Mouse (Mus musculus): ENCODE data around the gene Saysd1.

Gene Saysd1

GRCm38 (mm10) chr14:20138484-20139355 is at the start of gene Saysd1:
Gene Saysd1, minus strand, starts transcription at chr14:20138534.
- DNase-seq (ENCODE audit: low read depth, low spot score), result no peak

- DNase-seq (ENCODE audit: low read depth, low spot score), result no peak
Observed at GRCm38 (mm10) chr14:20185426-20185825, 47.1 kb upstream of the Saysd1 start.

GRCm38 (mm10) chr14:20183701-20184100 is 45.4 kb upstream of the Saysd1 start:
- no peak for DNase-seq (ENCODE audit: low read depth, low spot score)

DNA sequence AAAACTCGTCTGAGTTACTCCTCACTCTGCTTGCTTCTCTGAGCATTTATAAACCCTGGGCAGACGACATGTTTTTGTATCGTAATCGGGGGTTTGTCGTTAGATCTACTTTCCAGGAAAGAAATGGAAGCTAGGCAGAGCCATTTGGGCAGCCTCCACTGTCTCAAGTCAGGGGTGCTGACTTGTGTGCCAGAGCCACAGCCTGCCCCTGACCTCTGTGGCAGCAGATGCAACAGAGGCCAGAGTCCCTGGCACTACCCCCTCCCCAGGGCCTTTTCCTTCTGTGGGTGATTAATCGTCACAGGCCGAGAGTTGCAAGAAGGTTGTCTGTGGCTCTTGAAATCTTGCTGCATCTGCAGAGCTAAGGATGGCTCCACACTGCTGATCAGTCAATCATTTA is 44.3 kb upstream of the Saysd1 start:
- DNase-seq (ENCODE audit: low read depth, low spot score), result no peak

DNA sequence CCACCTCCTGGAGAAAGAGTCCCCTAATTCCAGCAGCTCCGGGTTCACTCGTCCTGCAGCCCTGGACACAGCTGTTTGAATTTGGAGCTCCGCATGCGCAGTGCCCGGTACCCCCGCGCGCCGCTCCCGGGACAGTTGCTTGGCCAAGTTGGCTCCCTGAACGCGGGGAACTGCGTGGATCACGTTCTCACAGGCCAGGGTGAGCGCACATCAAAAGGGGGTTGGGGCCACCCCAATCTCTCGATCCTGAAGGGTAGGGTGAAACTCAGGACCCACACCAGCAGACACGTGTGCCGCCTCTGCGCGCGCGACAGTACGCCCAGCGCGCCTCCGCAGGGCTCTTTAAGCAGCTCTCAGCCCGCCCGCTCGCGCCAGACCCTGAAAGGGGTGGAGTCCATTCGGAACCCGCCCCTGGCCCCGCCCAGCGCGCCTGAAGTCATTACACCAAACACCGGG is 43.2 kb upstream of the Saysd1 start, which contains the start of gene Kcnk5:
Gene Kcnk5 (minus strand): TSS at position 344 of the 456 bp plus-strand sequence.
- peak; percentile 87 for DNase-seq (ENCODE audit: low read depth, low spot score)

DNA sequence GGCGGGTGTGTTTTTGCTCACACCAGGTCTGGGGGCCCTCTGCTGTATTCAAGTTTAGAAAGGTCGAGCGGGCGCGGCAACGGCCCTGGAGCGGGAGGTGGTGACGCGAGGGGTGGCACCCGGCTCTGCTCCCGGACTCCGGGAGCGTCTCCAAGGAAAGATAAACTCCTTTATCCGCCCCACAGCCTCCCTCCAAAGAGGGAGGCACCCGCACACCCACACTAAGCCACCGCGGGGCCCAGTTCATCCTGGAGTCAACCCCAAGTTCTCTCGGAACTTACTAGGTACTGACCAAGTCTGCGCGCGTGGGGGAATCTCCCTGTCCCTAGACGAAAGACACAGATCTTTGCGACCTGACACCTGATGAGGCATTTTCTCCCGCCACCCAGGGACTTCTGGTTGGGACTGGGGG is 42.4 kb upstream of the Saysd1 start:
- DNase-seq (ENCODE audit: low read depth, low spot score), result peak; percentile 64

GRCm38 (mm10) chr14:20180304-20180703 is 42.0 kb upstream of the Saysd1 start:
- no peak for DNase-seq (ENCODE audit: low read depth, low spot score)

DNA sequence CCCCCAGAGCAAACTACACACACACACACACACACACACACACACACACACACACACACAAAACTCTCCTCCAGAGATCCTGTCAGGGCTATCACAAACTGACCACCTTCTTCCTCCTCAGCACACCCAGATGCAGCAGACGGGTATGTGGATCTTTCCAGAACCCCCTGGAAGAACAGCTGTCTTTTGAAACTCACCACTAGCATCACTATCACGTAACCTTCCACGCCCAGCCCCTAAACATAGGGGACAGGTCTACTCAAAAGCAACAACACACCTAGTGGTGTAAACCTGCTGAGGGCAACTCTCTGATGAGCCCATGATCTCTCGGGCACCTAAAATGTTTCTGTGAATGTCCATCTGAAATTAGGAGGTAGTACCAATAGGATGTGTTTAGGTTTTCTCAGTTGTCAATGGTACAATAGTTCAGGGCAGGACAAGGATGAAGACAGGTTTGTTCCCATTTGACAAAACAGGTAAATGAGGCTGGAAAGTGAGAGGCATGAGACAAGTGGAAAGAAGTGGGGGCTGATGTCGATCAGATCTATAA is 41.5 kb upstream of the Saysd1 start:
- DNase-seq (ENCODE audit: low read depth, low spot score), result peak; percentile 30

DNA sequence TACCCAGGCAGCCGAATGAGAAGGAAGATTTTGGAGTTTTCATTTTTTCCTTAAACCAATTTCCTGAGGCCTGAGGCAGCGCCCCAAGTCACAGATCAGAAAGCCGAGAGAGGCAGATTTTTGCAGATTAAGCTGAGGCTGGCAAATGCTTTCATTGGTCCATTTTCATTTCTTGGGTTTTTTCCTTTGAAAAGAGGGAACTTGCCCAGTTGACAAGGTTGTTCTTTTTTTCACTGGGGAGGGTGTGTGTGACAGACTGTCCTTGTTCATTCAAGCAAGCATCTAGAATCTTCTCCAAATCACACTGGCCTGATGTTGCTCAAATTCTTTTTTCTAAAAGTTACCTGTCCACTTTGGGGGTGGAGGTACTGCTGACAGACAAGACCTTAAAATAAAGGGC is 40.7 kb upstream of the Saysd1 start:
- DNase-seq (ENCODE audit: low read depth, low spot score), result no peak

DNA sequence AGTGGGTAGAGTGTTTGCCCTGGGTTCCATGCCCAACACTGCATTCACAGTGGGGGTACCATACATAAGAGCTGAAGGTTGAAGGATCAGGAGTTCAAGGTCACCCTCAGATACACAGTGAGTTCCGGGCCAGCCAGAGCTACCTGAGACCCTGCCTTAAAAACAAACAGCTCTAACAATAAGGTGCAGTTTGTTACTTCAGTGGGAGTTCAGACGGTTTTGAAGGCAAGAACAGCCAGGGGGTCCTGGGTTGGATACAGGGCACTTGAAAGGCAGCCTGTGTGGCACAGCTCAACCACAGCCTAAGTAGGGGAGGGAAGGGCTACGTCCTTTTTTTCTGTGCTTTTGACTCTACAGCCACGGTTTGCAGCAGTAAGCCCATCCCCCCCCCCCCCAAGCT is 40.3 kb upstream of the Saysd1 start:
- DNase-seq (ENCODE audit: low read depth, low spot score), result no peak

- DNase-seq (ENCODE audit: low read depth, low spot score), result no peak
Observed at GRCm38 (mm10) chr14:20177494-20178123, 39.3 kb upstream of the Saysd1 start.

DNA sequence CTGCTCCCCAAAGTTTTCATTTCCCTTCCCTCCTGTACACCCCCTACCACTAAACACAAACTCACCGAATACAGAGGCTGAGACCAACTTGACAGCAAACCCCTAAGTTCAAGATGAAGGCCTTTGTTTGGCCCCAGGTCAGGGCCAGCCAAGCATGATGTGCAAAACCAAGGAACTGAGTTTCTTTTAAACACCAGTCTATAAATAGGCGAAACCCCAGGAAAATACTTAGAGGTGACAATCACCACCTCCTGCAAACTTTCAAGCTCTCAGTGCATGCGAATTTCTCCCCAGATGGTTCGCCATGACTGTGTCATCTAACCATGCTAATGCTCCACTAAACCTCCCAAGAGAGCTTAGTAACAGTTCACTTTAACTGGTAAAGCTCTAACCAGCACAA is 37.4 kb upstream of the Saysd1 start:
- no peak for DNase-seq (ENCODE audit: low read depth, low spot score)

DNA sequence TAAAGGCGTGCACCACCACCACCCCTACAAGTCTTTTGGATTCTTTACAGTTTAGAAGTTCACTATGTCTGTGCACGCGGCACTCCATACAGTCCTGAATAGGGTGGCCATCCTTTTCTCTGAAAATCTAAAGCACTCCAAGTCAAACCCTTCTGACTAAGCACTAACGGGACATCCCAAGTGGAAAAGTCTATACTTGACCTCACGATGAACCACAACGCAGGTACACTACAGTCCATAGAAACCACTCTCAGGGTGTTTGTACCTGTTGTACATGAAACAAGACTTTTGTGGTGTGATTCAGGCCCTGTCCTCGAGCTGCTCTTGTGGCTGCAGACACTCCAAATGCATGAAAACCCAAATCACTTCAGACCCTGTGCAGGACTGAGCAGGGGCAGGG is 36.8 kb upstream of the Saysd1 start:
- no peak for DNase-seq (ENCODE audit: low read depth, low spot score)

GRCm38 (mm10) chr14:20174696-20175095 is 36.4 kb upstream of the Saysd1 start:
- no peak for DNase-seq (ENCODE audit: low read depth, low spot score)

- DNase-seq (ENCODE audit: low read depth, low spot score), result no peak
Observed at GRCm38 (mm10) chr14:20173873-20174490, 35.6 kb upstream of the Saysd1 start.

DNA sequence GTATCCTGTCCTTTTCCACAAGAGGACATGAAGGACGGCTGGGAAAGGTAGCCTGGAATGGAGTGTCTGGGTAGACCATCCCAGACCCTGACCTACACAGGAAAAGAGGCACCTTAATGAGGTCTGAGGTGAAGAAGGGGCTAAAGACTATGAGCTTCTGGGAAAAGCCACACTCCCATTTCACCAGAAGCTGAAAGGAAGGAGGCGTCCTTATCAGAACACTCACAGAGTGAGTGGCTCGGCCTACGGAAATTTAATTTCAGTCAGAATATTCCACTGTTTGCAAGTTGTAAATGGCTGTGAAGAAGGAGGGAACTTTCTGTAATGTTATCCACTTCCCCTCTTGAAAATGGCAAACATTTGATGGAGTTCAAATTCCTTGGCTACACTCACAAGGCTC is 34.6 kb upstream of the Saysd1 start:
- DNase-seq (ENCODE audit: low read depth, low spot score), result no peak

- no peak for DNase-seq (ENCODE audit: low read depth, low spot score)
Observed at GRCm38 (mm10) chr14:20172509-20172908, 34.2 kb upstream of the Saysd1 start.

- no peak for DNase-seq (ENCODE audit: low read depth, low spot score)
Observed at GRCm38 (mm10) chr14:20171840-20172239, 33.5 kb upstream of the Saysd1 start.

DNA sequence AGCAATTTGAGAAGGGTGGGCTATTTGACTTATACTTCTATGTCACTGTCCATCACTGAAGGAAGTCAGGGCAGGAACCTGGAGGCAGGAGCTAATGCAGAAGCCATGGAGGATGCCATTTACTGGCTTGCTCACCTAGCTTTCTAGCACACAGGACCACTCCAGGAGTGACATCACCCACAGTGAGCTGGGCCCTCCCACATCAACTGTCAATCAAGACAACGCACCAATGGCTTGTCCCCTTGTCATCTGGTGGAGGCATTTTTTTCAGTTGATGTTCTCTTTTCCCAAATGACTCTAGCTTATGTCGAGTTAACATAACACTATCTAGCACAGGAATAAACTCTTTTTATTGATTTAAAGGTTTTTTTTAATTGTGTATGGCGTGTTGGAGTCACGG is 30.9 kb upstream of the Saysd1 start:
- DNase-seq (ENCODE audit: low read depth, low spot score), result no peak

DNA sequence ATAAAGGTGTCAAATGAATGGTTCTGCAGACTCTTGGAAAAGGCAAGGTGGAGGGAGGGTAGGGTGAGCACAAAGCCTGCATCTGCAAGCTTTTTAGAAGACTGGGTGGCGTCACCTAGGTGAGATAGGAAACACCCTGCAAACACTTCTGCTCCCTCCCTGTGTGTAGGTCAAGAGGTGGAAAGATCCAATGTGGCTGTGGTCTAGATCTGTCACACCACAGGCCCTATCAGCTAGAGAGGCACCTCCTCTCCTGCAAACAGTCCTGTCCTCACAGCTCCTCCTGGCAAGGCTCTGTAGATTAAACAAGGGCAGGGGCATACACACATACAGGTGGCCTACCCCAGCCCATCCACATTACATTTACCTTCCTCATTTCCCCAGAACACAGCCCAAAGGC is 30.1 kb upstream of the Saysd1 start:
- DNase-seq (ENCODE audit: low read depth, low spot score), result no peak

DNA sequence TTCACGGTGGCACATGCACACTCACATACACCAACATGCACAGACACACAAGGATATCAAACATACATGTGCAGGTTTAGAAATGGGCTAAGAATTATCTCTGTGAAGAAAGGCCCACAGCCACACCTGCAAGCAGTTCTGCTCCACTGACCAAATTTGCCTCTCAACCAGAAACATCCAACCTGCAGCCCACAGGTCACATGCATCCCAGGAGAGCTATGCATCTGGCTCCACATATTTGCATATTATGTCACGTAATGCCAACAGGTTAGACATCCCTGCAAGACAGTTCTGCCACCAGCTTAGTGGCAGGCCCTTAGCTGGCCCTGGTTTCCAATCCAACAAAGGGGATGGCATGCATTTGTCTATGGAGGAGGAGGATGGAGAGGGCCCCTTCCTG is 29.7 kb upstream of the Saysd1 start:
- DNase-seq (ENCODE audit: low read depth, low spot score), result no peak

- no peak for DNase-seq (ENCODE audit: low read depth, low spot score)
Observed at GRCm38 (mm10) chr14:20165413-20165812, 27.1 kb upstream of the Saysd1 start.
